Mouse (Mus musculus): Measurements from ENCODE around the gene Mxra8.

GRCm38 (mm10) chr4:155833234-155833633, 6.2 kb upstream of the Mxra8 start:
- no peak for TF ChIP-seq CTCF (IDR thresholded peaks at IDR 0.05; ENCODE audit: borderline replicate concordance, insufficient read depth, low read depth, low read length)
- no peak for TF ChIP-seq POLR2A (IDR thresholded peaks at IDR 0.05; ENCODE audit: borderline replicate concordance, insufficient read depth, low read length)

All from cerebellum, adult 2 months (tissue).